Mouse (Mus musculus) limb, embryonic 14.5 days (tissue): ENCODE measurements around the gene Spatc1l. TPM values are rescaled to one million over a fixed set of nuclear protein-coding genes. Genes with fewer than 3 reads are reported as not detected.

Experiments
- ATAC-seq: fragments of 200-750 bp; cut with Nextera tagmentation; 2 replicates; pipeline ENCODE4 v1.8.0; 2017; ENCODE audit warnings: low read depth, moderate number of reproducible peaks, moderate TSS enrichment; ENCODE audit not compliant: low FRiP score
- DNase-seq: peaks from one replicate; pipeline ENCODE4 v3.0.0-alpha.2; 2015; ENCODE audit warnings: low spot score
- H3K27ac ChIP-seq: fragments of 300-500 bp; sonication (generic); replicated peaks from 2 replicates; pipeline ENCODE4 v1.5.1; 2014; ENCODE audit warnings: low read depth, mild to moderate bottlenecking, low read length, moderate library complexity, mixed read lengths
- H3K27me3 ChIP-seq: fragments of 300-500 bp; sonication (generic); 2 replicates; pipeline ENCODE4 v1.6.1; 2014; ENCODE audit warnings: low read length, mixed read lengths; ENCODE audit not compliant: control insufficient read depth, insufficient read depth
- H3K36me3 ChIP-seq: fragments of 300-500 bp; sonication (generic); 2 replicates; pipeline ENCODE4 v1.6.1; 2014; ENCODE audit warnings: mild to moderate bottlenecking, low read length, moderate library complexity, mixed read lengths; ENCODE audit not compliant: control insufficient read depth, insufficient read depth
- H3K4me1 ChIP-seq: fragments of 300-500 bp; sonication (generic); 2 replicates; pipeline ENCODE4 v1.6.1; 2014; ENCODE audit warnings: antibody characterized with exemption, low read length, mixed read lengths; ENCODE audit not compliant: control insufficient read depth, insufficient read depth
- H3K4me2 ChIP-seq: fragments of 300-500 bp; sonication (generic); replicated peaks from 2 replicates; pipeline ENCODE4 v1.6.1; 2014; ENCODE audit warnings: low read depth, mild to moderate bottlenecking, low read length, moderate library complexity; ENCODE audit not compliant: severe bottlenecking
- H3K4me3 ChIP-seq: fragments of 300-500 bp; sonication (generic); replicated peaks from 2 replicates; pipeline ENCODE4 v1.5.1; 2014; ENCODE audit warnings: low read length
- H3K9ac ChIP-seq: fragments of 300-500 bp; sonication (generic); 2 replicates; pipeline ENCODE4 v1.6.1; 2014; ENCODE audit warnings: mild to moderate bottlenecking, low read depth, low read length, moderate library complexity; ENCODE audit not compliant: severe bottlenecking
- H3K9me3 ChIP-seq: fragments of 300-500 bp; sonication (generic); 2 replicates; pipeline ENCODE4 v1.6.1; 2016; ENCODE audit warnings: low read length; ENCODE audit not compliant: control insufficient read depth
- POLR2A ChIP-seq: fragments of 200-500 bp; IDR thresholded peaks from 2 replicates; pipeline ENCODE4 v1.8.0; 2012; ENCODE audit warnings: inconsistent platforms, mild to moderate bottlenecking, moderate library complexity, borderline replicate concordance; ENCODE audit not compliant: insufficient read depth, insufficient read length; ENCODE audit errors: extremely low read depth
- WGBS: fragments of 180-500 bp; shearing (Covaris S2); extraction: QIAGEN DNeasy Blood & Tissue Kit; methylation state at CpG from one replicate; pipeline ENCODE4 v1.1.7; 2014; 5-methylcytosine and 5-hydroxymethylcytosine counted together
- polyA plus RNA-seq, 2 experiments: library from polyadenylated mRNA; depleted of rRNA in 1 of 2; stranded (reverse) in 1 of 2; unstranded in 1 of 2; fragments of >200 nt; fragmentation: Nextera tagmentation in 1 of 2; extraction: Ambion mirVana in 1 of 2; gene quantifications; 2 replicates each; pipeline versions ENCODE4 v1.2.1 to v1.2.3; 2012 to 2014

Gene Spatc1l
- polyA plus RNA-seq, 2 experiments: 0.13 TPM; not detected in 1

DNA sequence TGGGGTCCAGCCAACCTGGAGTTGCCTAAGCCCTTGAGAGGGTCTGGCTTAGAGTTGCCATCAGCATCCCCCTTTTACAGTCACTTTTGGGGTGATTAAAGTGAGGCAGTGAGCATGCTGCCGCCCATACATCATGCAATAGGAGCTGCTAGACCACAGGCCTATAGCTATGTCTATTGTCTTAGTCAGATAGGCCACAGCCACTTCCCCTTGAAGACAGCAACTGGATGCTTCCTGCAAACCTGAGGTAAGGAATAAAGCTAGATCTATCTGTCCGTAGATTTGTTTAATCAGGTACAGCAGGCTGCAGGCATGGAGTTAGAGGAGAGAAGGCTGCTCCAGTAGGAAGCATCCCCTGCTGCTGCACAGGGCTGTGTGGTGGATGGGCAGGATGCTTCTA is 9.0 kb downstream of the Spatc1l start:
- Histone ChIP-seq H3K4me3 (no peak overlapping the region), H3K9ac (no peak overlapping the region), H3K4me2 (no peak overlapping the region), H3K36me3 (no peaks in the 10 kb centered on the region), H3K27ac (no peak overlapping the region), H3K4me1 (no peaks in the 10 kb centered on the region), H3K27me3 (no peaks in the 10 kb centered on the region), H3K9me3 (no peaks in the 10 kb centered on the region)
- WGBS: 48% methylated on average over 2 of the region's 2 CpGs
- TF ChIP-seq POLR2A: no peak
- DNase-seq (no peak), ATAC-seq (no peak)

DNA sequence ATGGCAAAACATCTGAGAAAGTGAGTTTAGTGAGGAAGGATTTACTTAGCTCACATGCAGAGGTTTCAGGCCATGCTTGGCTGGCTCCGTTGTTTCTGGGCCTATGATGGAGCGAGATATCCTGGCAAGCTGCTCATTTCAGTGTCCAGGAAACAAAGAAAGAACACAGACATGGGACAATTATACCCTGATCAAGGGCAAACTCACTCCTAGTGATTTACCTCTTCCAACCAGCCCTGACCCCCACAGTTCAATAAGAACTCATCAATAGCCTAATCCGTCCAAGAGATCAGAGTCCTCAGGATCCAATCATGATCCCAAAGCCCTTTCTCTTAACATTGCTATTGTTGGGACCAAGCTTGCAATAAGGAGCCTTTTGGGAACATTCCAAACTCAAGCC is 10.1 kb downstream of the Spatc1l start:
- Histone ChIP-seq H3K27ac (no peak overlapping the region), H3K4me3 (no peak overlapping the region), H3K9me3 (no peaks in the 10 kb centered on the region), H3K4me1 (no peaks in the 10 kb centered on the region), H3K9ac (no peak overlapping the region), H3K36me3 (no peaks in the 10 kb centered on the region), H3K27me3 (no peaks in the 10 kb centered on the region), H3K4me2 (no peak overlapping the region)
- DNase-seq: no peak
- ATAC-seq: no peak
- WGBS: 85% methylated on average over 3 of the region's 3 CpGs
- no peak for TF ChIP-seq POLR2A

- no peak for TF ChIP-seq POLR2A
- no peaks in the 10 kb centered on the region for H3K4me1 ChIP-seq
- ATAC-seq (no peak), DNase-seq (no peak)
- no peaks in the 10 kb centered on the region for H3K27me3 ChIP-seq
- H3K27ac ChIP-seq: no peak within 1 kb of the TSS
- H3K4me3 ChIP-seq: no peak within 1 kb of the TSS
- no peak within 1 kb of the TSS for H3K9ac ChIP-seq
- no peaks in the 10 kb centered on the region for H3K9me3 ChIP-seq
- H3K4me2 ChIP-seq: no peak within 1 kb of the TSS
- no peaks in the 10 kb centered on the region for H3K36me3 ChIP-seq
- 63% methylated on average over 3 of the region's 3 CpGs for WGBS
Observed at GRCm38 (mm10) chr10:76575374-76575773, 13.3 kb downstream of the Spatc1l start, which contains the start of gene Ftcd. Gene Ftcd (plus strand): TSS chr10:76575648.

DNA sequence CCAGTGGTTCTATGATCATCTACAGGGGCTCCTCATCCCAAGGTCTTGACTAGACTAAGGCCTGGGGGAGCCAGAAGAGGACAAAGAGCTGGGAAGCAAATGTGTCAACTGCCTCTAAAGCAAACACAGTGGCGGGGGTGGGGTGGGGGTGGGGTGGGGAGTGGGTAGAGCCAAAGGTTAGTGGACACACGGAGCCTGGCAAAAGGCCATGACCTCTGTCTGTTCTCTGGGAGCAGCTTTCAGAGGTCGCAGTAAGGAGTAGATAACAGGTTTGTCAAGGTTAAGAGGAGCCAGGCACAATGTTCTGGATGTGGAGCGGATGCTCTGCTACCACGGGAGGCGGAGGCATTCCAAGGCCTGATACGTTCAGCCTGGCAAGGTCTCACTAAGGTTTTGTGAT is 14.8 kb downstream of the Spatc1l start:
- ATAC-seq (no peak), DNase-seq (no peak)
- 76% methylated on average over 6 of the region's 7 CpGs for WGBS
- no peak overlapping the region for H3K4me2 ChIP-seq
- TF ChIP-seq POLR2A: no peak
- H3K27me3 ChIP-seq: no peaks in the 10 kb centered on the region
- no peak overlapping the region for H3K9ac ChIP-seq
- H3K4me1 ChIP-seq: no peaks in the 10 kb centered on the region
- no peaks in the 10 kb centered on the region for H3K9me3 ChIP-seq
- H3K27ac ChIP-seq: no peak overlapping the region
- no peaks in the 10 kb centered on the region for H3K36me3 ChIP-seq
- H3K4me3 ChIP-seq: no peak overlapping the region

GRCm38 (mm10) chr10:76584138-76584537 is 22.1 kb downstream of the Spatc1l start:
- Histone ChIP-seq H3K9ac (peak overlapping the region; percentile 28; the same call in 1 of the 2 replicates), H3K36me3 (no peaks in the 10 kb centered on the region), H3K4me2 (peak overlapping the region; percentile 28; the same call in 1 of the 2 replicates), H3K4me1 (no peaks in the 10 kb centered on the region), H3K9me3 (no peaks in the 10 kb centered on the region), H3K27ac (no peak overlapping the region), H3K4me3 (peak overlapping the region; percentile 15; the same call in 1 of the 2 replicates), H3K27me3 (no peaks in the 10 kb centered on the region; the same call in 1 of the 2 replicates)
- ATAC-seq: no peak
- no peak for DNase-seq
- no peak for TF ChIP-seq POLR2A
- WGBS: 12% methylated on average over 10 of the region's 10 CpGs

DNA sequence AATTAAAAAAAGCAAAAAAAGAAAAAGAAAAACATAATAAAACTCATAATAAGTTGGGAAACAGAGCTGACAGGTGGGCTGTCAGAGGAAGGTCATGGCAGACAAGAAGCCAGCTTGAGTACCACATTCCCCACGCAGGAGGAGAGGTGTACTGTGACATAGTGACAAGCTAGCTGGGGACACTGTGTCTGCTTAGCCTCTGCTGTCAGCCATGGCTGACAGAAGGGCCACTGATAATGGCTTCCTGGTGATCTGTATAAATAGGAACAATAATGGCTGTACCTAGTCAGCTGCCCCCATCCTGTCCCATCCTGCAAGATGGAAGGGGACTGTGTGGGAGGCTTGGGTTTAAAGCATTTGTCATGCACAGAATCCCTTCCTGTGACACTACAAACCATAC is 24.1 kb downstream of the Spatc1l start:
- H3K4me3 ChIP-seq: no peak overlapping the region
- DNase-seq: no peak
- no peak overlapping the region for H3K27ac ChIP-seq
- no peaks in the 10 kb centered on the region for H3K36me3 ChIP-seq
- no peak overlapping the region for H3K4me2 ChIP-seq
- TF ChIP-seq POLR2A: no peak
- no peaks in the 10 kb centered on the region; the same call in 1 of the 2 replicates for H3K27me3 ChIP-seq
- H3K9ac ChIP-seq: no peak overlapping the region
- WGBS: 24% methylated on average over 1 of the region's 1 CpGs
- H3K4me1 ChIP-seq: no peaks in the 10 kb centered on the region
- no peaks in the 10 kb centered on the region for H3K9me3 ChIP-seq
- ATAC-seq: no peak
